Comparison of ENCODE assay signal across 8 mouse cellular contexts in genomic region chr11:23770760-23771506, GRCm38 (mm10). TPM values are rescaled to one million over a fixed set of nuclear protein-coding genes. Genes with fewer than 3 reads are reported as not detected.
DNase-seq lines count a peak whose midpoint lies in the region; ATAC-seq and TF ChIP-seq lines count a peak whose summit lies in the region.

Gene Rel, minus strand, starts transcription at chr11:23770970.

- H3K4me1 ChIP-seq in MEL (ENCODE audit: control insufficient read depth in 1 of 2, insufficient read depth in 2 of 2, low read length in 2 of 2), result peaks cover 11 to 16% of the 10 kb centered on the region in 2 experiments
- peaks cover 12% of the 10 kb centered on the region for H3K4me1 ChIP-seq in hindbrain, embryonic 10.5 days (replicated peaks)
- 0 out of 2 replicates have a peak, but pooled peaks cover 3% of the 10 kb centered on the region for H3K4me1 ChIP-seq in lung, postnatal 0 days (ENCODE audit: insufficient read depth, low read depth, low read length)

- under 1% methylated on average over 88 of the region's 88 CpGs for WGBS in hindbrain, embryonic 10.5 days
- WGBS in lung, postnatal 0 days, result 3% methylated on average over 43 of the region's 88 CpGs

- TF ChIP-seq POLR2A in MEL (IDR thresholded peaks at IDR 0.05; ENCODE audit: control insufficient read depth in 1 of 2, insufficient read depth in 1 of 2, low read depth in 1 of 2, low read length in 2 of 2, poor library complexity in 1 of 2), result peak; percentile 83 to 92; a peak in 3 of 4 replicates

- TF ChIP-seq EP300 in MEL (IDR thresholded peaks at IDR 0.05; ENCODE audit: low read depth in 1 of 2, low read length in 2 of 2), result peak; percentile 25 to 38; a peak in 1 of 4 replicates
- no peak for TF ChIP-seq EP300 in lung, postnatal 0 days (IDR thresholded peaks at IDR 0.05)

- peak; percentile 87 for ATAC-seq in frontal cortex, adult (ENCODE audit: low TSS enrichment)
- ATAC-seq in lung, postnatal 0 days, result peak; percentile 91

- no peaks in the 10 kb centered on the region for H3K9me3 ChIP-seq in MEL (replicated peaks; ENCODE audit: insufficient read depth, low read length)
- H3K9me3 ChIP-seq in hindbrain, embryonic 10.5 days, result peaks cover 5% of the 10 kb centered on the region; the same call in 1 of the 2 replicates
- no peaks in the 10 kb centered on the region for H3K9me3 ChIP-seq in lung, postnatal 0 days (ENCODE audit: low read length)

- no peak for TF ChIP-seq RAD21 in MEL (IDR thresholded peaks at IDR 0.05; ENCODE audit: low read depth, low read length)

- peak within 1 kb of the TSS; percentile 78 to 81 for H3K4me3 ChIP-seq in MEL (ENCODE audit: control insufficient read depth in 1 of 2, insufficient read depth in 1 of 2, low read depth in 2 of 2, low read length in 2 of 2)
- peak within 1 kb of the TSS; percentile 80 for H3K4me3 ChIP-seq in hindbrain, embryonic 10.5 days
- peak within 1 kb of the TSS; percentile 78 for H3K4me3 ChIP-seq in lung, postnatal 0 days (ENCODE audit: low read depth, low read length)

- H3K4me2 ChIP-seq in lung, postnatal 0 days (replicated peaks; ENCODE audit: low read depth, low read length), result peak within 1 kb of the TSS; percentile 74

- H3K36me3 ChIP-seq in MEL (ENCODE audit: control insufficient read depth in 1 of 2, insufficient read depth in 2 of 2, low read length in 2 of 2), result peaks cover 0 to 14% of the 10 kb centered on the region in 2 experiments; a peak in 2 of 4 replicates
- H3K36me3 ChIP-seq in hindbrain, embryonic 10.5 days, result no peaks in the 10 kb centered on the region
- no peaks in the 10 kb centered on the region for H3K36me3 ChIP-seq in lung, postnatal 0 days (ENCODE audit: insufficient read depth, low read length)

- no peak for TF ChIP-seq CTCF in MEL (IDR thresholded peaks at IDR 0.05 in 2 of 3, conservative IDR thresholded peaks at IDR 0.05 in 1 of 3; ENCODE audit: control insufficient read depth in 1 of 3, insufficient read depth in 1 of 3, low read depth in 2 of 3, low read length in 3 of 3, poor library complexity in 1 of 3, severe bottlenecking in 1 of 3)
- TF ChIP-seq CTCF in lung, postnatal 0 days (IDR thresholded peaks at IDR 0.05), result peak; percentile 4; the same call in 1 of the 2 replicates

- H3K9ac ChIP-seq in MEL (ENCODE audit: control insufficient read depth, low read depth, low read length, poor library complexity, severe bottlenecking), result peak within 1 kb of the TSS; percentile 92
- peak within 1 kb of the TSS; percentile 76 for H3K9ac ChIP-seq in lung, postnatal 0 days (replicated peaks; ENCODE audit: low read depth)

- no peaks in the 10 kb centered on the region for H3K27me3 ChIP-seq in MEL (ENCODE audit: control insufficient read depth in 1 of 2, insufficient read depth in 2 of 2, low read length in 2 of 2)
- H3K27me3 ChIP-seq in hindbrain, embryonic 10.5 days (ENCODE audit: insufficient read depth, poor library complexity, severe bottlenecking), result peaks cover 21% of the 10 kb centered on the region
- no peaks in the 10 kb centered on the region for H3K27me3 ChIP-seq in lung, postnatal 0 days (replicated peaks; ENCODE audit: insufficient read depth, low read length)

- peak within 1 kb of the TSS; percentile 86 for H3K27ac ChIP-seq in MEL (ENCODE audit: control insufficient read depth, low read depth, low read length)
- peak within 1 kb of the TSS; percentile 94 for H3K27ac ChIP-seq in hindbrain, embryonic 10.5 days
- peak within 1 kb of the TSS; percentile 98 for H3K27ac ChIP-seq in lung, postnatal 0 days (ENCODE audit: low read length)

- H3K79me2 ChIP-seq in MEL (ENCODE audit: control insufficient read depth, insufficient read depth, low read length, poor library complexity), result peaks cover 1% of the 10 kb centered on the region; the same call in 1 of the 2 replicates

- peak; percentile 92 for DNase-seq in MEL (ENCODE audit: low read depth, low spot score)
- DNase-seq in cerebellum, adult 8-10 months, result peak; percentile 93
- peak; percentile 91 for DNase-seq in hindbrain, embryonic 10.5 days (ENCODE audit: low spot score)
- peak; percentile 94 for DNase-seq in layer of hippocampus, adult 9-11 months
- DNase-seq in lung, postnatal 0 days (ENCODE audit: low spot score), result peak; percentile 94
- peak; percentile 85 for DNase-seq in ovary, postnatal 14 days (ENCODE audit: low spot score)
- peak; percentile 92 for DNase-seq in thymus, postnatal 14 days

TF ChIP-seq in MEL, 35 proteins besides CTCF, POLR2A, EP300 and RAD21:
- TF ChIP-seq CHD1 (IDR thresholded peaks at IDR 0.05; ENCODE audit: low read depth, low read length) (0 out of 2 replicates have a peak, but pooled peaks have one; percentile 19), JUND (IDR thresholded peaks at IDR 0.05; ENCODE audit: low read depth, low read length) (no peak), GABPA (IDR thresholded peaks at IDR 0.05; ENCODE audit: low read depth, low read length) (no peak), USF1 (IDR thresholded peaks at IDR 0.05; ENCODE audit: low read depth, low read length) (0 out of 2 replicates have a peak, but pooled peaks have one; percentile 31), MAFK (IDR thresholded peaks at IDR 0.05; ENCODE audit: borderline replicate concordance, low read depth, low read length) (no peak), TCF12 (IDR thresholded peaks at IDR 0.05; ENCODE audit: low read depth, low read length) (peak; percentile 56; the same call in 1 of the 2 replicates), ZC3H11A (IDR thresholded peaks at IDR 0.05; ENCODE audit: low read depth, low read length) (no peak), ELF1 (IDR thresholded peaks at IDR 0.05; ENCODE audit: low read depth, low read length) (peak; percentile 76), USF2 (IDR thresholded peaks at IDR 0.05; ENCODE audit: borderline replicate concordance in 1 of 2, insufficient read depth in 1 of 2, low read depth in 1 of 2, low read length in 2 of 2) (no peak), ZKSCAN1 (IDR thresholded peaks at IDR 0.05; ENCODE audit: low read depth, low read length) (no peak), MEF2A (IDR thresholded peaks at IDR 0.05; ENCODE audit: extremely low read depth, insufficient replicate concordance, low read depth, low read length, poor library complexity, severe bottlenecking) (no peak), SMC3 (IDR thresholded peaks at IDR 0.05; ENCODE audit: low read depth, low read length) (no peak), MAX (IDR thresholded peaks at IDR 0.05; ENCODE audit: low read length) (0 out of 2 replicates have a peak, but pooled peaks have one; percentile 5), ZNF384 (IDR thresholded peaks at IDR 0.05; ENCODE audit: low read depth, low read length) (no peak), SIN3A (IDR thresholded peaks at IDR 0.05; ENCODE audit: low read length) (peak; percentile 22), GATA1 (IDR thresholded peaks at IDR 0.05; ENCODE audit: low read depth, low read length) (no peak), RCOR1 (IDR thresholded peaks at IDR 0.05; ENCODE audit: low read depth, low read length) (peak; percentile 37), ETS1 (IDR thresholded peaks at IDR 0.05; ENCODE audit: low read depth, low read length) (no peak; the same call in 1 of the 2 replicates), MYC (IDR thresholded peaks at IDR 0.05; ENCODE audit: low read depth, low read length) (peak; percentile 71), UBTF (IDR thresholded peaks at IDR 0.05; ENCODE audit: borderline replicate concordance, insufficient read depth, low read depth, low read length) (0 out of 2 replicates have a peak, but pooled peaks have one; percentile 81), NELFE (IDR thresholded peaks at IDR 0.05; ENCODE audit: low read depth, low read length) (peak; percentile 93), BHLHE40 (IDR thresholded peaks at IDR 0.05; ENCODE audit: borderline replicate concordance, low read depth, low read length) (0 out of 2 replicates have a peak, but pooled peaks have one; percentile 40), ZMIZ1 (IDR thresholded peaks at IDR 0.05; ENCODE audit: low read depth, low read length) (peak; percentile 95), MYB (IDR thresholded peaks at IDR 0.05; ENCODE audit: low read depth, low read length) (no peak), POLR2AphosphoS5 (IDR thresholded peaks at IDR 0.05; ENCODE audit: borderline replicate concordance, low read depth, low read length) (no peak), TBP (IDR thresholded peaks at IDR 0.05; ENCODE audit: low read depth, low read length) (0 out of 2 replicates have a peak, but pooled peaks have one; percentile 5), E2F4 (IDR thresholded peaks at IDR 0.05; ENCODE audit: borderline replicate concordance, low read depth, low read length) (peak; percentile 54; the same call in 1 of the 2 replicates), TAL1 (IDR thresholded peaks at IDR 0.05; ENCODE audit: low read length) (no peak), MAZ (IDR thresholded peaks at IDR 0.05; ENCODE audit: low read depth, low read length) (peak; percentile 75; the same call in 1 of the 2 replicates), HCFC1 (IDR thresholded peaks at IDR 0.05; ENCODE audit: low read depth, low read length) (peak; percentile 64), KAT2A (conservative IDR thresholded peaks at IDR 0.05; ENCODE audit: low read depth, low read length) (no peak), MXI1 (IDR thresholded peaks at IDR 0.05; ENCODE audit: low read depth, low read length) (peak; percentile 59; the same call in 1 of the 2 replicates), NRF1 (IDR thresholded peaks at IDR 0.05; ENCODE audit: insufficient read depth, low read depth, low read length, poor library complexity, severe bottlenecking) (peak; percentile 25; the same call in 1 of the 2 replicates), CHD2 (IDR thresholded peaks at IDR 0.05; ENCODE audit: low read length) (no peak), POLR2AphosphoS2 (IDR thresholded peaks at IDR 0.05; ENCODE audit: low read length) (peak; percentile 90)

RNA-seq across cellular contexts. Expression of gene Rel, which starts in this region (rescaled TPM):
- total RNA-seq in MEL (2012; rRNA removed), result 0.42 and 1.2 TPM in 2 replicates
- 1 to 10 TPM in 1 of 2 experiments, not detected in 1; 2.5 TPM for polyA plus RNA-seq in MEL (2012; ENCODE audit: insufficient read depth in 1 of 2, insufficient read length in 2 of 2, low read depth in 1 of 2, low replicate concordance in 2 of 2, missing spikeins in 1 of 2)
- 0.35 and 0.58 TPM in 2 replicates for polyA plus RNA-seq in hindbrain, embryonic 10.5 days (2016; fragmentation: Nextera tagmentation; extraction: Ambion mirVana)
- 1.1 and 1.6 TPM in 2 replicates for polyA plus RNA-seq in lung, postnatal 0 days (2015; fragmentation: Nextera tagmentation; extraction: Ambion mirVana)

Comparison
In these comparisons a context has a peak if more than half of its experiments do, and no peak if none do; other contexts are left out.
1. Peak in every context shown above with its lines: DNase-seq, ATAC-seq, H3K4me3 ChIP-seq and H3K27ac ChIP-seq.
2. Peak in DNase-seq, H3K4me3 ChIP-seq and H3K27ac ChIP-seq in hindbrain, embryonic 10.5 days; RNA of the gene not detected or under 1 TPM.